Mouse (Mus musculus) MEL (cell line): ENCODE results near the gene Cers5. TPM values are rescaled to one million over a fixed set of nuclear protein-coding genes. Genes with fewer than 3 reads are reported as not detected.

Experiments
- DNase-seq: peaks from one replicate; pipeline ENCODE4 v3.0.0; 2011; ENCODE audit warnings: low read depth, low spot score
- H3K27ac ChIP-seq: 2 replicates; pipeline ENCODE4 v1.5.1; 2012; ENCODE audit warnings: low read depth, mild to moderate bottlenecking, control low read depth, low read length, moderate library complexity; ENCODE audit not compliant: control insufficient read depth
- H3K27me3 ChIP-seq, 2 experiments: fragments of 150-350 bp in 1 of 2; sonication (generic) in 1 of 2; 2 replicates each; pipeline ENCODE4 v1.6.1; 2012; ENCODE audit warnings: low read length in 2 of 2, mild to moderate bottlenecking in 2 of 2, improper control_type of control experiment in 1 of 2, moderate library complexity in 1 of 2; ENCODE audit not compliant: insufficient read depth in 2 of 2, control insufficient read depth in 1 of 2
- H3K36me3 ChIP-seq, 2 experiments: 2 replicates each; pipeline ENCODE4 v1.6.1; 2012 to 2014; ENCODE audit warnings: low read length in 2 of 2, improper control_type of control experiment in 1 of 2, inconsistent platforms in 1 of 2, mild to moderate bottlenecking in 1 of 2; ENCODE audit not compliant: insufficient read depth in 2 of 2, control insufficient read depth in 1 of 2
- H3K4me1 ChIP-seq, 2 experiments: fragments of 150-350 bp in 1 of 2; sonication (generic) in 1 of 2; 2 replicates each; pipeline ENCODE4 v1.6.1; 2012; ENCODE audit warnings: low read length in 2 of 2, improper control_type of control experiment in 1 of 2, mild to moderate bottlenecking in 1 of 2; ENCODE audit not compliant: insufficient read depth in 2 of 2, control insufficient read depth in 1 of 2
- H3K4me3 ChIP-seq, 2 experiments: fragments of 150-350 bp in 1 of 2; sonication (generic) in 1 of 2; 2 replicates each; pipeline ENCODE4 v1.5.1; 2012; ENCODE audit warnings: low read depth in 2 of 2, low read length in 2 of 2, mild to moderate bottlenecking in 2 of 2, moderate library complexity in 2 of 2, control low read depth in 1 of 2, improper control_type of control experiment in 1 of 2; ENCODE audit not compliant: control insufficient read depth in 1 of 2, insufficient read depth in 1 of 2
- H3K79me2 ChIP-seq: 2 replicates; pipeline ENCODE4 v1.6.1; 2012; ENCODE audit warnings: mild to moderate bottlenecking, low read length, moderate library complexity; ENCODE audit not compliant: control insufficient read depth, poor library complexity, insufficient read depth
- H3K9ac ChIP-seq: 2 replicates; pipeline ENCODE4 v1.6.1; 2012; ENCODE audit warnings: low read depth, mild to moderate bottlenecking, control low read depth, low read length, moderate library complexity; ENCODE audit not compliant: control insufficient read depth, poor library complexity, severe bottlenecking
- H3K9me3 ChIP-seq: fragments of 150-350 bp; sonication (generic); replicated peaks from 2 replicates; pipeline ENCODE4 v1.6.1; 2012; ENCODE audit warnings: mild to moderate bottlenecking, low read length, improper control_type of control experiment, moderate library complexity; ENCODE audit not compliant: insufficient read depth
- BHLHE40 ChIP-seq: IDR thresholded peaks from 2 replicates; pipeline ENCODE4 v1.6.1; 2012; ENCODE audit warnings: low read depth, mild to moderate bottlenecking, inconsistent platforms, low read length, improper control_type of control experiment, borderline replicate concordance
- CHD1 ChIP-seq: IDR thresholded peaks from 2 replicates; pipeline ENCODE4 v1.6.1; 2012; ENCODE audit warnings: low read depth, mild to moderate bottlenecking, inconsistent platforms, low read length, improper control_type of control experiment
- CTCF ChIP-seq, 3 experiments: IDR thresholded peaks in 2 of 3; conservative IDR thresholded peaks in 1 of 3; 2 replicates each; pipeline ENCODE4 v1.5.1; 2011 to 2012; ENCODE audit warnings: low read length in 3 of 3, low read depth in 2 of 3, mild to moderate bottlenecking in 2 of 3, improper control_type of control experiment in 1 of 3, inconsistent platforms in 1 of 3, mixed read lengths in 1 of 3, moderate library complexity in 1 of 3; ENCODE audit not compliant: control insufficient read depth in 1 of 3, insufficient read depth in 1 of 3, poor library complexity in 1 of 3, severe bottlenecking in 1 of 3
- ETS1 ChIP-seq: IDR thresholded peaks from 2 replicates; pipeline ENCODE4 v1.6.1; 2012; ENCODE audit warnings: low read depth, mild to moderate bottlenecking, inconsistent platforms, low read length, improper control_type of control experiment, moderate library complexity
- GABPA ChIP-seq: IDR thresholded peaks from 2 replicates; pipeline ENCODE4 v1.6.1; 2012; ENCODE audit warnings: low read depth, mild to moderate bottlenecking, inconsistent platforms, low read length, improper control_type of control experiment, moderate library complexity
- GATA1 ChIP-seq: IDR thresholded peaks from 2 replicates; pipeline ENCODE4 v1.6.1; 2011; ENCODE audit warnings: low read depth, low read length, improper control_type of control experiment
- KAT2A ChIP-seq: conservative IDR thresholded peaks from 2 replicates; pipeline ENCODE4 v1.6.1; 2012; ENCODE audit warnings: low read depth, low read length, improper control_type of control experiment, inconsistent platforms
- MAFK ChIP-seq: IDR thresholded peaks from 2 replicates; pipeline ENCODE4 v1.6.1; 2011; ENCODE audit warnings: low read depth, mild to moderate bottlenecking, low read length, improper control_type of control experiment, borderline replicate concordance
- NRF1 ChIP-seq: IDR thresholded peaks from 2 replicates; pipeline ENCODE4 v1.6.1; 2014; ENCODE audit warnings: low read depth, mild to moderate bottlenecking, inconsistent platforms, low read length, improper control_type of control experiment, moderate library complexity; ENCODE audit not compliant: poor library complexity, insufficient read depth, severe bottlenecking
- POLR2A ChIP-seq, 2 experiments: IDR thresholded peaks; 2 replicates each; pipeline ENCODE4 v1.6.1; 2011 to 2012; ENCODE audit warnings: low read length in 2 of 2, mild to moderate bottlenecking in 2 of 2, control low read depth in 1 of 2, improper control_type of control experiment in 1 of 2, low read depth in 1 of 2, moderate library complexity in 1 of 2; ENCODE audit not compliant: control insufficient read depth in 1 of 2, insufficient read depth in 1 of 2, poor library complexity in 1 of 2
- POLR2AphosphoS5 ChIP-seq: IDR thresholded peaks from 2 replicates; pipeline ENCODE4 v1.6.1; 2012; ENCODE audit warnings: low read depth, borderline replicate concordance, mild to moderate bottlenecking, inconsistent platforms, low read length, moderate library complexity, mixed read lengths
- RCOR1 ChIP-seq: IDR thresholded peaks from 2 replicates; pipeline ENCODE4 v1.6.1; 2012; ENCODE audit warnings: low read depth, mild to moderate bottlenecking, inconsistent platforms, low read length, improper control_type of control experiment
- SMC3 ChIP-seq: IDR thresholded peaks from 2 replicates; pipeline ENCODE4 v1.6.1; 2011; ENCODE audit warnings: low read depth, low read length, improper control_type of control experiment
- TAL1 ChIP-seq: IDR thresholded peaks from 2 replicates; pipeline ENCODE4 v1.6.1; 2012; ENCODE audit warnings: mild to moderate bottlenecking, inconsistent platforms, low read length, moderate library complexity, mixed read lengths
- TBP ChIP-seq: IDR thresholded peaks from 2 replicates; pipeline ENCODE4 v1.8.0; 2011; ENCODE audit warnings: low read depth, low read length, improper control_type of control experiment
- USF2 ChIP-seq, 2 experiments: IDR thresholded peaks; 2 replicates each; pipeline ENCODE4 v1.6.1; 2011 to 2012; ENCODE audit warnings: improper control_type of control experiment in 2 of 2, low read length in 2 of 2, borderline replicate concordance in 1 of 2, inconsistent platforms in 1 of 2, low read depth in 1 of 2, mild to moderate bottlenecking in 1 of 2; ENCODE audit not compliant: insufficient read depth in 1 of 2
- ZC3H11A ChIP-seq: IDR thresholded peaks from 2 replicates; pipeline ENCODE4 v1.6.1; 2012; ENCODE audit warnings: low read depth, mild to moderate bottlenecking, inconsistent platforms, low read length, improper control_type of control experiment
- ZKSCAN1 ChIP-seq: IDR thresholded peaks from 2 replicates; pipeline ENCODE4 v1.6.1; 2012; ENCODE audit warnings: low read depth, mild to moderate bottlenecking, inconsistent platforms, low read length, improper control_type of control experiment, moderate library complexity
- polyA plus RNA-seq, 2 experiments: library from polyadenylated mRNA; stranded (reverse) in 1 of 2; unstranded in 1 of 2; fragments of >175 nt in 1 of 2; fragments of >200 nt in 1 of 2; gene quantifications; 2 replicates each; pipeline versions ENCODE4 v1.2.1 to v1.2.4; 2012; ENCODE audit warnings: low replicate concordance in 2 of 2, low read depth in 1 of 2; ENCODE audit not compliant: insufficient read length in 2 of 2, insufficient read depth in 1 of 2, missing spikeins in 1 of 2
- total RNA-seq: library from RNA; depleted of rRNA; stranded (reverse); fragments of 300-350 nt; gene quantifications from 2 replicates; pipeline ENCODE4 v1.2.3, GENCODE M21; 2012

Cers5 gene
- total and polyA plus RNA-seq, 3 experiments, result 21.8 to 43.5 TPM; not detected in 1

GRCm38 (mm10) chr15:99719865-99720264 lies 52.8 kb downstream of the Cers5 start:
- Histone ChIP-seq H3K36me3 (peaks cover 0 to 10% of the 10 kb centered on the region in 2 experiments; a peak in 2 of 4 replicates), H3K4me1 (peaks cover 2 to 21% of the 10 kb centered on the region in 2 experiments), H3K9me3 (no peaks in the 10 kb centered on the region), H3K79me2 (no peaks in the 10 kb centered on the region), H3K27me3 (no peaks in the 10 kb centered on the region), H3K9ac (no peak overlapping the region), H3K4me3 (no peak overlapping the region), H3K27ac (no peak overlapping the region)
- no peak for TF ChIP-seq ZC3H11A
- TF ChIP-seq USF2 (IDR thresholded peaks at IDR 0.05; ENCODE audit: borderline replicate concordance in 1 of 2, insufficient read depth in 1 of 2, low read depth in 1 of 2, low read length in 2 of 2), result no peak
- no peak for TF ChIP-seq NRF1
- TF ChIP-seq CTCF (IDR thresholded peaks at IDR 0.05 in 2 of 3, conservative IDR thresholded peaks at IDR 0.05 in 1 of 3; ENCODE audit: control insufficient read depth in 1 of 3, insufficient read depth in 1 of 3, low read depth in 2 of 3, low read length in 3 of 3, poor library complexity in 1 of 3, severe bottlenecking in 1 of 3), result no peak
- no peak for TF ChIP-seq POLR2A (IDR thresholded peaks at IDR 0.05; ENCODE audit: control insufficient read depth in 1 of 2, insufficient read depth in 1 of 2, low read depth in 1 of 2, low read length in 2 of 2, poor library complexity in 1 of 2)
- DNase-seq, result no peak

- no peak for TF ChIP-seq TBP
- no peak for TF ChIP-seq ZC3H11A
- TF ChIP-seq ZKSCAN1, result no peak
- TF ChIP-seq TAL1, result no peak
- TF ChIP-seq KAT2A, result no peak
- TF ChIP-seq NRF1, result no peak
- no peak for TF ChIP-seq POLR2AphosphoS5
- no peak for TF ChIP-seq RCOR1
- TF ChIP-seq GABPA, result no peak
- no peak for TF ChIP-seq CHD1
- no peak for TF ChIP-seq MAFK
- no peak for TF ChIP-seq SMC3
- no peak for TF ChIP-seq BHLHE40
- TF ChIP-seq ETS1, result no peak
- no peak for TF ChIP-seq GATA1
- TF ChIP-seq POLR2A (IDR thresholded peaks at IDR 0.05; ENCODE audit: control insufficient read depth in 1 of 2, insufficient read depth in 1 of 2, low read depth in 1 of 2, low read length in 2 of 2, poor library complexity in 1 of 2), result no peak
- TF ChIP-seq USF2 (IDR thresholded peaks at IDR 0.05; ENCODE audit: borderline replicate concordance in 1 of 2, insufficient read depth in 1 of 2, low read depth in 1 of 2, low read length in 2 of 2), result no peak
- no peak for DNase-seq
- Histone ChIP-seq H3K36me3 (peaks cover 0 to 10% of the 10 kb centered on the region in 2 experiments; a peak in 2 of 4 replicates), H3K4me3 (no peak overlapping the region), H3K9me3 (no peaks in the 10 kb centered on the region), H3K4me1 (peaks cover 2 to 15% of the 10 kb centered on the region in 2 experiments), H3K79me2 (no peaks in the 10 kb centered on the region), H3K27me3 (no peaks in the 10 kb centered on the region), H3K9ac (no peak overlapping the region), H3K27ac (no peak overlapping the region)
Measured at GRCm38 (mm10) chr15:99718461-99719021, 54.1 kb downstream of the Cers5 start.
